In genomic region chr15:100402347-100402746, GRCm38 (mm10) we compare ENCODE assay signal across 24 mouse cellular contexts. TPM values are rescaled to one million over a fixed set of nuclear protein-coding genes. Genes with fewer than 3 reads are reported as not detected.
"Had no signal": no experiment of that assay in that cellular context is flagged by ENCODE, and none has a peak within 500 bp of the region (broad histone marks: within the 10 kb centered on the region; RNA-seq: fewer than 3 reads in every experiment).

No protein-coding gene starts in this region.

- H3K9me3 ChIP-seq: kidney, embryonic 15.5 days; limb, embryonic 13.5 days; midbrain, embryonic 15.5 days; neural tube, embryonic 13.5 days had no signal

- ATAC-seq: hindbrain, postnatal 0 days; lung, postnatal 0 days; midbrain, embryonic 15.5 days had no signal

- DNase-seq: kidney, postnatal 14 days; left cerebral cortex, postnatal 4 days; lung, adult 2 months; lung, postnatal 36 days; retina, postnatal 1 day; right cerebral cortex, postnatal 4 days; spleen, adult 18-20 months; thymus, postnatal 36 days had no signal

- H3K4me3 ChIP-seq: kidney, embryonic 15.5 days; limb, embryonic 13.5 days; midbrain, embryonic 15.5 days; neural tube, embryonic 13.5 days had no signal

- H3K9ac ChIP-seq: kidney, embryonic 15.5 days; limb, embryonic 13.5 days; midbrain, embryonic 15.5 days; neural tube, embryonic 13.5 days had no signal

- H3K4me1 ChIP-seq: limb, embryonic 13.5 days; midbrain, embryonic 15.5 days; neural tube, embryonic 13.5 days had no signal

- H3K4me2 ChIP-seq: kidney, embryonic 15.5 days; limb, embryonic 13.5 days; midbrain, embryonic 11.5 days; midbrain, embryonic 15.5 days; neural tube, embryonic 13.5 days had no signal

- H3K27me3 ChIP-seq: kidney, embryonic 15.5 days; limb, embryonic 13.5 days; midbrain, embryonic 15.5 days; neural tube, embryonic 13.5 days had no signal

- H3K27ac ChIP-seq: hindbrain, postnatal 0 days; limb, embryonic 13.5 days; midbrain, embryonic 15.5 days; neural tube, embryonic 13.5 days had no signal

RNA-seq across cellular contexts. Expression of gene Gm5475, which starts 19.6 kb away (rescaled TPM):
- total RNA-seq: hindbrain, postnatal 0 days; layer of hippocampus, adult 8-10 months; layer of hippocampus, postnatal 14 days; left cerebral cortex, adult 18-20 months; left cerebral cortex, postnatal 4 days; megakaryocyte, adult 5-6 weeks had no signal
- polyA plus RNA-seq: intestine, embryonic 14.5 days; lung, adult 2 months; midbrain, embryonic 11.5 days; stomach, embryonic 14.5 days had no signal

RNA-seq across cellular contexts. Expression of gene Higd1c, which starts 38.0 kb away (rescaled TPM):
- total RNA-seq: hindbrain, postnatal 0 days; layer of hippocampus, adult 8-10 months; layer of hippocampus, postnatal 14 days; left cerebral cortex, adult 18-20 months; left cerebral cortex, postnatal 10 days; left cerebral cortex, postnatal 4 days; megakaryocyte, adult 5-6 weeks had no signal
- polyA plus RNA-seq: hindbrain, postnatal 0 days; intestine, embryonic 14.5 days; large intestine, adult 2 months; limb, embryonic 13.5 days; lung, adult 2 months; lung, postnatal 0 days; midbrain, embryonic 11.5 days; midbrain, embryonic 15.5 days; stomach, embryonic 14.5 days; thymus, postnatal 0 days had no signal

RNA-seq across cellular contexts. Expression of gene Mettl7a2, which starts 49.3 kb away (rescaled TPM):
- total RNA-seq: hindbrain, postnatal 0 days; megakaryocyte, adult 5-6 weeks had no signal
- polyA plus RNA-seq: hindbrain, postnatal 0 days; intestine, embryonic 14.5 days; kidney, embryonic 15.5 days; large intestine, adult 2 months; lung, adult 2 months; midbrain, embryonic 11.5 days; midbrain, embryonic 15.5 days; neural tube, embryonic 13.5 days; stomach, embryonic 14.5 days; thymus, postnatal 0 days had no signal

RNA-seq across cellular contexts. Expression of gene Methig1, which starts 49.4 kb away (rescaled TPM):
- total RNA-seq: layer of hippocampus, adult 8-10 months; layer of hippocampus, postnatal 14 days; left cerebral cortex, adult 18-20 months; left cerebral cortex, postnatal 10 days; left cerebral cortex, postnatal 4 days; megakaryocyte, adult 5-6 weeks had no signal
- polyA plus RNA-seq: hindbrain, postnatal 0 days; intestine, embryonic 14.5 days; large intestine, adult 2 months; lung, adult 2 months; lung, postnatal 0 days; midbrain, embryonic 11.5 days had no signal
